Mouse (Mus musculus): Measurements from ENCODE around the gene Hist1h2bc. TPM values are rescaled to one million over a fixed set of nuclear protein-coding genes. Genes with fewer than 3 reads are reported as not detected.
"Not testable (repeated sequence)": the region's sequence is repeated elsewhere in the genome, so short reads cannot be mapped to it uniquely, and the experiment has no call there.

The Hist1h2bc gene
- total RNA-seq (2021): 10 to 100 TPM; 92.5 to 95.2 TPM
- long read RNA-seq, experiment 1, transcript Hist1h2bc-201 (2 exons, 1,156 nt): major isoform, 60 of 116 reads
- long read RNA-seq, experiment 1, partial matches to known transcripts: 52 of 116 reads
- long read RNA-seq, experiment 1, other reads (novel, unspliced or antisense): 4 of 116 reads
- long read RNA-seq, experiment 2, transcript Hist1h2bc-201 (2 exons, 1,156 nt): major isoform, 50 of 82 reads
- long read RNA-seq, experiment 2, partial matches to known transcripts: 27 of 82 reads
- long read RNA-seq, experiment 2, other reads (novel, unspliced or antisense): 5 of 82 reads

DNA sequence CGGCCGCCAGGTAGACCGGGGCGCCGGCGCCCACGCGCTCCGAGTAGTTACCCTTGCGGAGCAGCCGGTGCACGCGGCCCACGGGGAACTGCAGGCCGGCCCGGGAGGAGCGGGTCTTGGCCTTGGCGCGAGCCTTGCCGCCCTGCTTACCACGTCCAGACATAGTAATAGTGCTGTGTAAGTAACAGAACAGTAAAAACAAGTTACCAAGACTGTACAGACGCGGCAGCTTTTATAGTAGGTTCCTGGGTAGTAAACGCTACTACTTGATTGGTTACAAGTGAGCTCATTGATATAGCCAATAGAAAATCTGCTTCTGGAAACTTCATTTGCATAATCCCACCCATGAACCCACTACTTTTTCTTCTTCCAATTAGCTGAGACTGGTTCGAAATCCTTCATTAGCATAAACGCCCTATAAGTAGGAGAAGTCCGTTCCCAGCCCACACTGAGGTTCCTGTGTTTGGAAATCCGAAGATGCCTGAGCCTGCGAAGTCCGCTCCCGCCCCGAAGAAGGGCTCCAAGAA lies at the start of gene Hist1h2bc, which contains the start of gene Hist1h2ac:
Hist1h2bc (plus strand) TSS at position 445 of the 527 bp plus-strand sequence.
Hist1h2ac (minus strand) TSS at position 194 of the 527 bp plus-strand sequence.
- DNase-seq (ENCODE audit: low spot score in 2 of 2): peak in 1 of 2 experiments; percentile 59

DNA sequence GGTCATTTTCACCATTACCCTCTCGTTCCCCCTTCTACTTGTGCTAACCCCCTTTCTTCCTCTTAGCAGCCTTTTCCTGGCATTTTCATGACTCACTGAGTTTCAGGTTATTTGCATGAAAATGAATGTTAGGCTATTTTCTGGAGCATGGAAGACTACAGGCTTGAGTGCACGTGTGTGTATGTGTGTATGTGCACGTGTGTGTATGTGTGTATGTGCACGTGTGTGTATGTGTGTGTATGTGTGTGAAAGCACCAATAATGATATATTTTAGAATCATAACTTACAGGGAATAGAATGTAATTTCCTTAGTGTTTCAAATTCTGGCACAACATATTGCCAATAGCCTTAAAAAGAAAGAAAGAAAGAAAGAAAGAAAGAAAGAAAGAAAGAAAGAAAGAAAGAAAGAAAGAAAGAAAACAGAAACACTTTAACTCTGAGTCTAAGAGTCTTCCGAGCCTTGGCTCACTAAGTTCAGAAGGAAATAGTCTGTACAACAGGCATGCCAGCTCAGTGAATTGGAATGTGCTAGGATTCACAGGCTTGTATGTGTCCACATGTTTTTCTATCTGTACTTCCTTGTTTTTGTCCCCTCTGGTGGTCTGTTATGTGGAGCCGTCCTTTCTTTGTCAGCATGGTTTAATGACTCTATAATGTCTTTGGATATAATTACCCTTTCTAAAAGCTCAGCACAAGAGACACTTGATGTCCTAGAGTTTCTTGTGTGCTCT lies 24.2 kb upstream of the Hist1h2bc start:
- DNase-seq (ENCODE audit: low spot score in 2 of 2): no peak

DNA sequence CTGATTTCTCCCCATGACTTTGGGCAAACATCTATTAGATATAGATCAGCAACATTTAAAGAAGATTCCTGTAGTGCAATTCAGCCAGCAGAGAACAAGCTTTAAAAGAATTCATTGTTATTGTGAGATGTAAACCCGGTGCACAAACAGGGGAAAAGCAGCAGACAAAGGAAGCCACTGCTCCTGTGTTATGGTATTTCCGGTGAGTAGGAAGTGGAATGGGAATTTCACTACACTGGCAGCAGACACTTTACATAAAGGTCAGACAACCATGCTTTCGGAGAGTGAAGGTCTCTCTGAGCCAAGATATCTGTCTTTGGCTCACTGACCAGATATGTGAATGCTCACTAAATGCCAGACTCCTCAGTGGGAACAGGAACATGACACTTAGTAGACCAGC lies 21.5 kb upstream of the Hist1h2bc start:
- no peak for DNase-seq (ENCODE audit: low spot score in 2 of 2)

DNA sequence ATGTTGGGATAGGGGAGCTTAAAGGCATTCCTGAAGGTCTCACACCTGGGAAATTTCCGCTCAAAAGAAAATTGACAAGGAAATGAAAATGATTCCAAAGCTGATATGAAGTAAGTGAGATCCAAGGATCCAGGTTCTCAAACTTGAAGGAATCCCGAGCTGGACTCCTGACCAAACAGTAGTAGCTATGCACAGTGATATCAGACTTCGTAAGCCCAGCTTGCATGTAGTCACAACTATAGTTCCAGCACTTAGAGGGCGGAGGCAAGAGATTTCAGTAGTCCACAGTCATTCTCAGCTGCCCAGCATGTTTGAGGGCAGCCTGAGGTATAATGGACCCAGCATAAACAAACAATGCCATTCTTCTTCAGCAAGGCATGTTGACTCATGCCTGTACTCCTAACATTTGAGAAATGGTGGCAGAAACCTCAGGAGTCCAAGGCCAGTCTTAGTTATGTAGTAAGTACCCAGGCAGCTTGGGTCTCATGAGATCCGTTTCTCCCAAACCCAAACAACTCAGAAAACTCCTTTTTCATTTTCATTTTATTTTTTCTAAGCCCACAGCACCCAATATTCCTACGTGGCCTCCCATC lies 1.9 kb upstream of the Hist1h2bc start:
- no peak for DNase-seq (ENCODE audit: low spot score in 2 of 2)

DNA sequence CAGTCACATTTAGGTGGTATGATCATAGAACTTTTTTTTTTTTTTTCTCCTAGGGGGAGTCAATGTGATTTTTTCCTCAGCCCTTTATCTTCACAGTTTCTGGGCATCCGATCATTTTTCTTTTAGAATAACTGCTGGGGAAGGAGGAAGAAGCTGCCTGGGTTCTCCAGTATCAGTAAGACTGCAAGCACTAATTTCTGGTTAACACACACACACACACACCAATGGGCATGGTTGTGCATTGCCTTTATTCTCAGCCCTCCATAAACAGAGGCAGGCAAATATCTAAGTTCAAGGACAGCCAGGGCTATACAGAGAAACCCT lies 1.4 kb upstream of the Hist1h2bc start:
- DNase-seq (ENCODE audit: low spot score in 2 of 2): no peak

DNA sequence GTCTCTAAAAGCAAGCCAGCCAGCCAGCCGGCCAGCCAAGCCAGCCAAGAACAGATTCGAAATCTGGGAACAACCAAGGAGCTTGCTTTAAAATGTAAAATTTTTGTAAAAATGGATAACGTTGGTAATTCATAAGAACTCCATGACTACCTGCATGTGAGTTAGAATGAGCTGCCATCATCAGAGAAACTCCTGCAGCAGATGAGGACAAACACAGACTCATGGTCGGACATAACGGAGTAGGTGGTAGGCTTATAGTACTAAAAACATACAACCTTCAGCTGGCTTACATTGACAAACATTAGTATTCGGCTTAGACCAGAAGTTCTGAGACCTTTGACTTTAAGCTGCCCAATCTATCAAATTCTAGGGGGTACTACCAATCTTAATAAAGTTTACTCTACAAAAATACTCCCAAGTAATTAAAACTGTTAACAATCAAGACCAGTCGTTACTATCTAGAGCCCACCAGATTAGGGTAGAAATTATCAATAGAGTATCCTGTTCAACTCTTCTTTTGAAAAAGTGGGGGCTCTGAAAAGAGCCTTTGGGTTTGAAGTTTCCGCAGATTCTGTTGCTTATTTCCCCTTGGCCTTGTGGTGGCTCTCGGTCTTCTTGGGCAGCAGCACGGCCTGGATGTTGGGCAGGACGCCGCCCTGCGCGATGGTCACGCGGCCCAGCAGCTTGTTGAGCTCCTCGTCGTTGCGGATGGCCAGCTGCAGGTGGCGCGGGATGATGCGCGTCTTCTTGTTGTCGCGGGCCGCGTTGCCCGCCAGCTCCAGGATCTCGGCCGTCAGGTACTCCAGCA lies 848 bp upstream of the Hist1h2bc start:
- DNase-seq (ENCODE audit: low spot score in 2 of 2): not testable (repeated sequence)

DNA sequence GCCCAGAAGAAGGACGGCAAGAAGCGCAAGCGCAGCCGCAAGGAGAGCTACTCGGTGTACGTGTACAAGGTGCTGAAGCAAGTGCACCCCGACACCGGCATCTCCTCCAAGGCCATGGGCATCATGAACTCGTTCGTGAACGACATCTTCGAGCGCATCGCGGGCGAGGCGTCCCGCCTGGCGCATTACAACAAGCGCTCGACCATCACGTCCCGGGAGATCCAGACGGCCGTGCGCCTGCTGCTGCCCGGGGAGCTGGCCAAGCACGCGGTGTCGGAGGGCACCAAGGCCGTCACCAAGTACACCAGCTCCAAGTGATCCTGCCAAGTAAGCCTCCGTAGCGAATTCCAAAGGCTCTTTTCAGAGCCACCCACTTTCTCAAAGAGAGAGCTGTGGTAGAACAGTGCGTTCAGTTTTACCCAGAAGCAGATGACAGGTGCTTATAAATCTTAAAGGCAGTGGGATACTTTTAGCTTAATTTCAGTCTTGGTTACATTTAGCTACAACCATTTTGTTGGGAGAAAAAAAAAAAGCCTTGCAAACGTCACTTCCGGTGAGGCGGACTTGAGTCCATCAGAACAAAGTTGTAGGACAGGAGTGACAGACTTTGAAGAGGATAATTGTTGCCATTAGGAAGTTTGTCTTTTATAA lies 421 bp downstream of the Hist1h2bc start:
- DNase-seq (ENCODE audit: low spot score in 2 of 2): not testable (repeated sequence)

DNA sequence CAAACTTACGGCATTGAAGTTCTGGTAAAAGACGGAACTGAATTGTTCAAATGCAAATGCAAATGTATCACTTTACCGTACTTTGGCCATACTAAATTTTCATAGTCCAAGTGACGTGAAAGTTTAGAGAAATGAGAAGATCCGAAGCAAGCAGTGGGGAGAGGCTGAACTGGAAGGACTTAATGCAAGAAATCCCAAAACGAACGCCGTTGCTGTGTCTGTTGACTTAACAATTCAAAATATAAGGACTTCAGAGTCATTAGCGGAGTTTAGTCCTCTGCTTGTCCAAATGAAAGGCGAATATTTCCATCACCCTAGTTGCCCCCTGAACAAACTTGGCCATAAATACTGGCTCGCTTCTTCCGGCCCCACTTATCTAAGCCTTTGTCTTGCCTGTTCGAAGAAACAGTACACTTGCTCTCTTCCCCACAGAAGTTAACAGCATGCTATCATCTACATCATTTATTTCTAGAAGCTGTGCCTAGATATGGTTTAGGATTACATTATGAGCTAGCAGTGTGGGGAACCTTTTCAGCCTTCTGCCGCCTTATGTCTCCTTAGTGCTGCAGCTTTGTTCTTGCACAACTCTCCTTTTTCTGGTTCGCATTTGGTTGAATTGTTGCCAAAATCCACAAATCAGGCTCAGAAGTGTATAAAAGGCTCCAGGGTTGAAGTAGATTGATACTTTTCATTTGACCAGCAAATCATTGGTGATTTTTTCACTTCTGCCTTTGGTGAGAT lies 1.3 kb downstream of the Hist1h2bc start:
- no peak for DNase-seq (ENCODE audit: low spot score in 2 of 2)

DNA sequence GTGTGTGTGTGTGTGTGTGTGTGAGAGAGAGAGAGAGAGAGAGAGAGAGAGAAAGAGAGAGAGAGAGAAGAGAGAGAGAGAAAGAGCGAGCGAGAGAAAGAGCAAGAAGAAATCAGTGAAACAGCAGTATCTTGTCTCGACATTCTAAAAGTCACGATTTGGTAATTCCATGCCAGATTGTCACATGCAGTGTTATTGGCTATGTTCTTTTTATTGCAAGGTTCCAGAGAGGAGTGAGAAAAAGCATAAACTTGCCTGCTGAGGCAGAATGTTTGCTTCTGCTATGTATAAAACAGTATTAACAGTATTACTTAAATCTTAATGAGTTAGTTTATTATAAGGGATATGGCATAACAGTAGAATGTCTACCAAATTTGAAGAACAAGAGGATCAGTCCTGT lies 2.0 kb downstream of the Hist1h2bc start:
- no peak for DNase-seq (ENCODE audit: low spot score in 2 of 2)

DNA sequence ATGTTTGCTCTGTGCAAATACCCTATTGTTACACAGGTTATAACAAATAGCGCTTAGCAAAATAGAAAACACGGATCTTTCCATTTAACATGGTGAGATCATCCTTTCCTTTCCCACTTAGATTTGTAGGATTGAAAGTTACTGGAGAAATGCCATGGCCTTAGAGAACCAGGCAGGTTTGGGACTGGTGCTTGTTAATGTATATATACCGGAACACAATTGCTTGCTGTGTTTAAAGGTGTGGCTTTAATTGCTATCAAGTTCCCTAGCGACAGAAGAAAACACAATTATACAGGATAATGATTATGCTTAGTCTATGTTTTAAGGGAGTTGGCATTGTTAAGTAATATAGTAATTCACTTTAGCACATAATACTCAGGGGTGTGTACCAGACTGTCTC lies 3.2 kb downstream of the Hist1h2bc start:
- no peak for DNase-seq (ENCODE audit: low spot score in 2 of 2)

DNA sequence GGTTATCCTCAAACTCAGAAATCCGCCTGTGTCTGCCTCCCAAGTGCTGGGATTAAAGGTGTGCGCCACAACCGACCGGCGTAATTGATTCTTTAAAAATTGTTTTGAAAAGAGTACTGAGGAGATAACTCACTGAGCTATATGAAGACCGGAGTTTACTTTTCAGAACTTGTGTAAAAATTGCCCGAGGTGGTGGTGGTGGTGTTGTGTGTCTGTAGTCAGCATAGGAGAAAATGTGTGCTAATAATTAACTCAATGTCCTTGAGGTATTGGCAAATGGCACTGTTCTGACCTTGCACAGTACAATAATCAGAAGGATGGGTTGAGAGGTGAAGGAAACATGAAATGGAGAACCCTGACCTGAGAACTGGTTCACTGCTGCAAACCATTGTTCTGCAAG lies 3.9 kb downstream of the Hist1h2bc start:
- no peak for DNase-seq (ENCODE audit: low spot score in 2 of 2)

DNA sequence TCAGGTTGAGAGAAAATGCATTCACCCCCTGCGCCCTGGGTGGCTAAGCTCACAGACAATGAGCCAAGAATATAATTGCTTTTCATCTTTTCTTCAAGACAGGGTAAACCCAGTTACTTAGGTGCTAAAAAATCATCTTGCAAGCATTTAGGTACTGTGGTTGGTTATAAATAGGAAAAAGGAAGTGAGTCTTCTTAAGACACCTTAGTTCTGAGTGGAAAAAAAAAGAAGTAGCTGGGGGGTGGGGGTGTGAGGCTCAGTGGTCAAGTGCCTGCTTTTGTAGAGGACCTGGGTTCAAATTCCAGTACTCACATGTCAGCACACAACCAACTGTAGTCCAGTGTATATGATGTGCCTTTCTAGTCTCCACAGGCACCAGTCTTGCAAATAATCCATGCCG lies 5.0 kb downstream of the Hist1h2bc start:
- DNase-seq (ENCODE audit: low spot score in 2 of 2): no peak

DNA sequence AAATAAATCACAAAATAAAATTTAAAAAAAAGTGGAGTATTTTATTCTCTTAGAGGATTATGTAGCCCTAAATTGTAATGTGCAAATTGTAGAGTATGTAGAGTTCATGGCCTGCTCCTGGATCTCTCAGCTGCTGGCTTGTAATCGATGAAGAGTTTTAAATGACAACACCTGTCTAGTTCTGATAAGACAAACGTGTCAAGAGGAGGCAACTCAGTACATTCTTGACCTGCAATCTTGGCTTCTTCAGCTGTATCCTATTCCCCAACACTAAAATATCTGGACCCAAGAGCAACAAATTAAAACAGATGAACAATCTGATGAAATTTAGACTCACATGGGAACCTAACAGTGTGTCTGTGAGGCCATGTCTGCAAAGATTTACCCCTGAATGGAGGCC lies 5.5 kb downstream of the Hist1h2bc start:
- DNase-seq (ENCODE audit: low spot score in 2 of 2): no peak

DNA sequence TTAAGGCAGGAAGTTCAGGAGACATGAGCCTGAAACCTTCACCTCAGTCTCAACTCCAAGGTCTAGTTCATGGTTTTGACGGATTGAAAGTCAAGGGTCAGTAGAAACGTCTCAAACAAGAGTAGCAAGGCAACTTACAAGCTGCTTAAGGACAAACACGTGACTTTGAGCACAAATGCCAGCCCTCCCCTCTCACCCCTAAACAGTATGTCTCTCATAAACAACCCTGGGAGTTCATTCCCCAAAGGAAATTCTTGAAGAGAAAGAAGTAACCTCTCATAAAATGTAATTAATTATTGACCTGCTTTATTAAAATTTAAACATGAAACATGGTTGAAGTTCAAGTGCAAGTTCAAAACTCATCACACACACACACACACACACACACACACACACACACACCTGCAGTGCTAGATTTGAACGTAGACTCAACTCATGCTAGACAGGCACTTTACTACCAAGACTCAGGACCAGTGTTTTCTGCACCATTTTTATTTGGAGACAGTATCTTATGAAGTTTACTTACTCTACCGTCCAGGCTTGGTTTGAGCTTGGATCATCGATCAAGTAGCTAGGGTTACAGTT lies 9.9 kb downstream of the Hist1h2bc start:
- no peak for DNase-seq (ENCODE audit: low spot score in 2 of 2)

DNA sequence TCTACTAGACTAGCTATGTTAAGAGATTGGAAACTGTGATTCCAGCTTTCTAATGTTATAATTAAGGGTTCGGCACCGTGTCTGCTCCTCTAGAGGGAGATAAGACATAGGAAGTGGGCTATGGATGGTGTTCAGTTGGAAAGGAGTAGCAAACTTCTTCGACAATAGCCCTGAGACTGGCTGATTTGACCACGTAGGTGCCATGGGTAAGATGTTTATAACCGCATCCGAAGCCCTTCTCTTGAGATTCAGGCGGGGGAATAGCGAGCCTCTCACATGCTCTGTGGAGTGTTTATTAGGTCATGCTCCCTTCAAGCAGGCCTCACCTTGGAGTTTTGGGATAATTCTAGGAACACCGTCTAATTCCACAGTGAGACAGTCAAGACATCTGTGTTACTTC lies 11.0 kb downstream of the Hist1h2bc start:
- no peak for DNase-seq (ENCODE audit: low spot score in 2 of 2)

DNA sequence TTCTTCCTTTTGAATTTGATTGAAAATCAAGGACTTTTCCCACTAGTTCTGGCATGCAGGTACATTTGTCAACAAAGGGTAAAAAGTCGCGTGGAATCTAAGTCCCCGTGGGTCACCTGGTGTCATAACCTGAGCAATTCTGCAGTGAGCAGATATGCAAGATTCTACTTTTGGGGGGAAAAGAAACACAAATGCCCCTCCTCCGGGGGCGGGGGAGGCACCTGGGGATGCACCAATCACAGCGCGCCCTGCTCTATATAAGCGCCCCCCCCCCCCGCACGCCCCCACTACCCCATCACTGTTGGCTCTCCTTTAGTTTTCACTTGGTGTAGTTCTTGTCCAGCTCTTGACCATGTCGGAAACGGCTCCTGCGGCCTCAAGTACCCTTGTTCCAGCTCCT lies 11.5 kb downstream of the Hist1h2bc start, which contains the start of gene Hist1h1t:
Hist1h1t (plus strand) TSS at position 301 of the 400 bp plus-strand sequence.
- no peak for DNase-seq (ENCODE audit: low spot score in 2 of 2)

DNA sequence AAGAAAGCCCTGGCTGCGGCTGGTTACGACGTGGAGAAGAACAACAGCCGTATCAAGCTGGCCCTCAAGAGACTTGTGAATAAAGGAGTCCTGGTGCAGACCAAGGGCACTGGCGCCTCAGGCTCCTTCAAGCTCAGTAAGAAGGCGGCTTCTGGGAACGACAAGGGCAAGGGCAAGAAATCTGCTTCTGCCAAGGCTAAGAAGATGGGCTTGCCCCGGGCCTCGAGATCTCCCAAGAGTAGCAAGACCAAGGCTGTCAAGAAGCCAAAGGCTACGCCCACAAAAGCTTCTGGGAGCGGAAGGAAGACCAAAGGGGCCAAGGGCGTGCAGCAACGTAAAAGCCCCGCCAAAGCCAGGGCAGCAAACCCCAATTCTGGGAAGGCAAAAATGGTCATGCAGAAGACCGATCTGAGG lies 12.1 kb downstream of the Hist1h2bc start:
- no peak for DNase-seq (ENCODE audit: low spot score in 2 of 2)

DNA sequence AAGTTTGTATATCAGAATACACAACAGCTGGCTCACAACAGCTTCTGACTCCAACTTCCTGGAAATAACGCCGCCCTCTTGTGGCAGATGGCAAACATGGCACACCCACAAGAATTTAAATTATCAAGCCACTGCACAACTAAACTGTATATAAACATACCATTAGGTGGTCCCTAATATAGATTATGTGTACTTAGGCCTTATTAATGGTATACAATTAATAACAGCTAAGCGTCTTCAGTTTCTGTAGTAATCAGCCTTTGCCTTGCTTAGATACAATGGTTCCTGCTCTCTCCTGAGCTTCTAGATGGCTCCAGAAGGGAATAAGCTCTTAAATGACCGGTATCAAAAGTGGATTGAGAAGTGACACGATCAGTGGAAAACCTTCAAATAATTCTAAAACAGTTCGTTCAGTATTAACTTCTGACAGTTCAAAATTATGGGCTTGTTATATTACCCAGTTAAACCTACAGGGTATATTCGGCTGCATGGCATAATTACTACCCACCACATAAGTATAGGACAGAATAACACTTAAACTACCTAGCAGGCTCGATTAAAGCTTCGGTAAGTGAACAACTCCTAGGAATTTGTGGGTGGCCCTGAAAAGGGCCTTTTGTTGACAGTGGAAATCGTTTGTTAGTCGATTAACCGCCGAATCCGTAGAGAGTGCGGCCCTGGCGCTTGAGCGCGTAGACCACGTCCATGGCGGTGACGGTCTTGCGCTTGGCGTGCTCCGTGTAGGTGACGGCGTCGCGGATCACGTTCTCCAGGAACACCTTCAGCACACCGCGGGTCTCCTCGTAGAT lies 13.7 kb downstream of the Hist1h2bc start:
- no peak for DNase-seq (ENCODE audit: low spot score in 2 of 2)

DNA sequence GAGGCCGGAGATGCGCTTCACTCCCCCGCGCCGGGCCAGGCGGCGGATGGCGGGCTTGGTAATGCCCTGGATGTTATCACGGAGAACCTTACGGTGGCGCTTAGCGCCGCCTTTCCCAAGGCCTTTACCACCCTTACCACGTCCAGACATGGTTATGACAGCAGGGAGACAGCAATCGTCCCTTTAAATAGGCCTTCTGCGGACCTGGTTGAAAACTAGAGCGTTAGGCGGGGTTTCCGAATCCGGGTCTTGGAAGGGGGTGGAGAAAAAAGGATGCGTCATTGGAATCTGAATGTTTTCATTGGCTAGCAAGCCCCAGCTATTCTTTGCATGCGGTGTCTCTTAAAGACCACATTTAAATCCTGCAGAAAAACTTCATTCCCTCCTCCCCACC lies 14.3 kb downstream of the Hist1h2bc start, which contains the start of gene Hist1h4c:
Hist1h4c (minus strand) TSS at position 155 of the 394 bp plus-strand sequence.
- DNase-seq (ENCODE audit: low spot score in 2 of 2): peak; percentile 98 to 99

All from adrenal gland, postnatal 4 days (tissue).